Mouse (Mus musculus) stomach, embryonic 16.5 days (tissue): ENCODE data around the gene Ncbp3. TPM values are rescaled to one million over a fixed set of nuclear protein-coding genes. Genes with fewer than 3 reads are reported as not detected.

ENCODE experiments used
- ATAC-seq: fragments of 200-750 bp; cut with Nextera tagmentation; 2 replicates; pipeline ENCODE4 v1.8.0; 2017; ENCODE audit warnings: moderate number of reproducible peaks, moderate TSS enrichment; ENCODE audit not compliant: insufficient read depth, low FRiP score
- H3K27ac ChIP-seq: fragments of 300-500 bp; sonication (generic); 2 replicates; pipeline ENCODE4 v1.5.1; 2014; ENCODE audit warnings: low read length
- H3K27me3 ChIP-seq: fragments of 300-500 bp; sonication (generic); 2 replicates; pipeline ENCODE4 v1.6.1; 2014; ENCODE audit warnings: low read length, control low read depth, mixed read lengths; ENCODE audit not compliant: control insufficient read depth, insufficient read depth
- H3K36me3 ChIP-seq: fragments of 300-500 bp; sonication (generic); 2 replicates; pipeline ENCODE4 v1.6.1; 2014; ENCODE audit warnings: low read length; ENCODE audit not compliant: control insufficient read depth, insufficient read depth
- H3K4me1 ChIP-seq: fragments of 300-500 bp; sonication (generic); 2 replicates; pipeline ENCODE4 v1.6.1; 2014; ENCODE audit warnings: low read length, control low read depth, mixed read lengths; ENCODE audit not compliant: control insufficient read depth, insufficient read depth
- H3K4me2 ChIP-seq: fragments of 300-500 bp; sonication (generic); 2 replicates; pipeline ENCODE4 v1.6.1; 2014; ENCODE audit warnings: low read depth, low read length, mixed read lengths
- H3K4me3 ChIP-seq: fragments of 300-500 bp; sonication (generic); replicated peaks from 2 replicates; pipeline ENCODE4 v1.5.1; 2014; ENCODE audit warnings: mild to moderate bottlenecking, low read length
- H3K9ac ChIP-seq: fragments of 300-500 bp; sonication (generic); 2 replicates; pipeline ENCODE4 v1.6.1; 2014; ENCODE audit warnings: low read length
- H3K9me3 ChIP-seq: fragments of 300-500 bp; sonication (generic); replicated peaks from 2 replicates; pipeline ENCODE4 v1.6.1; 2016; ENCODE audit warnings: low read length, control low read depth; ENCODE audit not compliant: control insufficient read depth
- WGBS: fragments of 180-500 bp; shearing (Covaris S2); extraction: QIAGEN DNeasy Blood & Tissue Kit; methylation state at CpG from one replicate; pipeline ENCODE4 v1.1.7; 2014; 5-methylcytosine and 5-hydroxymethylcytosine counted together
- polyA plus RNA-seq: library from polyadenylated mRNA; unstranded; fragments of >200 nt; fragmentation: Nextera tagmentation; extraction: Ambion mirVana; gene quantifications from 2 replicates; pipeline ENCODE4 v1.2.1, GENCODE M21; 2015

The Ncbp3 gene
- polyA plus RNA-seq, 1 experiment from 2014 or later = 10.8 TPM

GRCm38 (mm10) chr11:73087700-73088480, 40.3 kb downstream of the Ncbp3 start:
- WGBS = 58% methylated on average over 6 of the region's 6 CpGs
- no peaks in the 10 kb centered on the region for H3K36me3 ChIP-seq
- ATAC-seq = no peak
- no peak overlapping the region for H3K9ac ChIP-seq
- peaks cover 12% of the 10 kb centered on the region for H3K4me1 ChIP-seq
- no peaks in the 10 kb centered on the region for H3K9me3 ChIP-seq
- no peak overlapping the region for H3K4me2 ChIP-seq
- H3K27me3 ChIP-seq = no peaks in the 10 kb centered on the region
- H3K27ac ChIP-seq = no peak overlapping the region
- no peak overlapping the region for H3K4me3 ChIP-seq

- Histone ChIP-seq H3K36me3 (no peaks in the 10 kb centered on the region), H3K27ac (no peak within 1 kb of the TSS), H3K4me2 (no peak within 1 kb of the TSS), H3K4me3 (no peak within 1 kb of the TSS), H3K4me1 (peaks cover 3% of the 10 kb centered on the region; the same call in 1 of the 2 replicates), H3K9me3 (no peaks in the 10 kb centered on the region), H3K27me3 (no peaks in the 10 kb centered on the region), H3K9ac (no peak within 1 kb of the TSS)
- 67% methylated on average over 4 of the region's 4 CpGs for WGBS
- no peak for ATAC-seq
Observed at GRCm38 (mm10) chr11:73090283-73090682, 42.7 kb downstream of the Ncbp3 start, which contains the start of gene Itgae. Gene Itgae, plus strand, starts transcription at chr11:73090583.

GRCm38 (mm10) chr11:73090826-73091225, 43.2 kb downstream of the Ncbp3 start:
- no peak overlapping the region for H3K4me3 ChIP-seq
- no peak overlapping the region for H3K27ac ChIP-seq
- no peak overlapping the region for H3K4me2 ChIP-seq
- no peaks in the 10 kb centered on the region for H3K9me3 ChIP-seq
- H3K36me3 ChIP-seq = no peaks in the 10 kb centered on the region
- 90% methylated on average over 2 of the region's 2 CpGs for WGBS
- no peaks in the 10 kb centered on the region for H3K27me3 ChIP-seq
- H3K4me1 ChIP-seq = no peaks in the 10 kb centered on the region
- no peak for ATAC-seq
- H3K9ac ChIP-seq = no peak overlapping the region

GRCm38 (mm10) chr11:73092057-73092456, 44.5 kb downstream of the Ncbp3 start:
- no peaks in the 10 kb centered on the region for H3K9me3 ChIP-seq
- no peaks in the 10 kb centered on the region for H3K36me3 ChIP-seq
- 72% methylated on average over 4 of the region's 4 CpGs for WGBS
- no peak overlapping the region for H3K27ac ChIP-seq
- H3K4me1 ChIP-seq = no peaks in the 10 kb centered on the region
- H3K27me3 ChIP-seq = no peaks in the 10 kb centered on the region
- H3K4me2 ChIP-seq = no peak overlapping the region
- no peak overlapping the region for H3K4me3 ChIP-seq
- no peak for ATAC-seq
- H3K9ac ChIP-seq = no peak overlapping the region

- Histone ChIP-seq H3K9ac (no peak overlapping the region), H3K4me3 (no peak overlapping the region), H3K4me2 (no peak overlapping the region), H3K4me1 (no peaks in the 10 kb centered on the region), H3K27me3 (no peaks in the 10 kb centered on the region), H3K36me3 (no peaks in the 10 kb centered on the region), H3K27ac (no peak overlapping the region), H3K9me3 (no peaks in the 10 kb centered on the region)
- no peak for ATAC-seq
- WGBS = 65% methylated on average over 7 of the region's 7 CpGs
Observed at GRCm38 (mm10) chr11:73092877-73093276, 45.3 kb downstream of the Ncbp3 start.

- H3K9me3 ChIP-seq = no peaks in the 10 kb centered on the region
- ATAC-seq = no peak
- H3K27me3 ChIP-seq = no peaks in the 10 kb centered on the region
- H3K9ac ChIP-seq = no peak overlapping the region
- H3K27ac ChIP-seq = no peak overlapping the region
- WGBS = 70% methylated on average over 11 of the region's 11 CpGs
- H3K4me2 ChIP-seq = no peak overlapping the region
- H3K4me1 ChIP-seq = no peaks in the 10 kb centered on the region
- H3K36me3 ChIP-seq = no peaks in the 10 kb centered on the region
- H3K4me3 ChIP-seq = no peak overlapping the region
Observed at GRCm38 (mm10) chr11:73094231-73094995, 46.8 kb downstream of the Ncbp3 start.

- H3K4me1 ChIP-seq = no peaks in the 10 kb centered on the region
- H3K4me2 ChIP-seq = no peak overlapping the region
- 57% methylated on average over 5 of the region's 5 CpGs for WGBS
- H3K27ac ChIP-seq = no peak overlapping the region
- no peak overlapping the region for H3K4me3 ChIP-seq
- H3K9me3 ChIP-seq = no peaks in the 10 kb centered on the region
- H3K36me3 ChIP-seq = no peaks in the 10 kb centered on the region
- H3K27me3 ChIP-seq = no peaks in the 10 kb centered on the region
- H3K9ac ChIP-seq = no peak overlapping the region
- no peak for ATAC-seq
Observed at GRCm38 (mm10) chr11:73098860-73099259, 51.3 kb downstream of the Ncbp3 start.

GRCm38 (mm10) chr11:73099976-73100750, 52.6 kb downstream of the Ncbp3 start:
- no peak overlapping the region for H3K27ac ChIP-seq
- no peaks in the 10 kb centered on the region for H3K36me3 ChIP-seq
- no peaks in the 10 kb centered on the region for H3K4me1 ChIP-seq
- H3K9ac ChIP-seq = no peak overlapping the region
- H3K4me3 ChIP-seq = no peak overlapping the region
- no peak overlapping the region for H3K4me2 ChIP-seq
- H3K27me3 ChIP-seq = no peaks in the 10 kb centered on the region
- WGBS = 70% methylated on average over 14 of the region's 14 CpGs
- no peaks in the 10 kb centered on the region for H3K9me3 ChIP-seq
- ATAC-seq = no peak

- Histone ChIP-seq H3K4me3 (no peak overlapping the region), H3K4me2 (no peak overlapping the region), H3K9ac (no peak overlapping the region), H3K9me3 (no peaks in the 10 kb centered on the region), H3K27me3 (no peaks in the 10 kb centered on the region), H3K27ac (no peak overlapping the region), H3K4me1 (no peaks in the 10 kb centered on the region), H3K36me3 (no peaks in the 10 kb centered on the region)
- no peak for ATAC-seq
- WGBS = 65% methylated on average over 4 of the region's 4 CpGs
Observed at GRCm38 (mm10) chr11:73101308-73101707, 53.7 kb downstream of the Ncbp3 start.
